Mouse (Mus musculus) MEL-GATA-1-ER (cell line): ENCODE results near the gene Vmn1r194.
"Not testable (repeated sequence)": the region's sequence is repeated elsewhere in the genome, so short reads cannot be mapped to it uniquely, and the experiment has no call there.

Source experiments
- DNase-seq: peaks from one replicate; pipeline ENCODE4 v3.0.0-alpha.2; 2012; ENCODE audit warnings: low read depth; ENCODE audit errors: extremely low read depth

Vmn1r194 gene

DNA sequence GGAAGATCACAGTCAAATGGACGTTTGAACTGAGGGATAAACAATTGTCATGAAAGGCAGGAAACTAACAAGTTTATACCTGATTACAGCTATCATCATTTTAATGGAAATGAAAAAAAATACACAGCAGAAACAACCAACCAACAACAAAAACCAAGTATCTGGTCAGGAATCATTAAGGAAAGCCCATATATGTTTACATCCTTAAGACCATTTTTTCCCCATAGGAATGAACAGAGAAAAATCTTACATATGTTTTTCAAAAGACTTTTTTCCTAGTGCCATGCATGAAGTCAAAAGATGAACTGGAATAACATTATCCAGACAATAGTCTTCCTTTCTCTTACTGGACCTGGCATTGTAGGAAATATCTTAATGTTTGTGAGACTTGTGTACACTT, at the start of gene Vmn1r194:
Vmn1r194 (plus strand) TSS at position 301 of the 400 bp plus-strand sequence.
- no peak for DNase-seq

- not testable (repeated sequence) for DNase-seq
Observed at GRCm38 (mm10) chr13:22223060-22223459, 21.0 kb upstream of the Vmn1r194 start, which contains the start of gene Vmn1r193. Vmn1r193 (minus strand) TSS chr13:22223160.

DNA sequence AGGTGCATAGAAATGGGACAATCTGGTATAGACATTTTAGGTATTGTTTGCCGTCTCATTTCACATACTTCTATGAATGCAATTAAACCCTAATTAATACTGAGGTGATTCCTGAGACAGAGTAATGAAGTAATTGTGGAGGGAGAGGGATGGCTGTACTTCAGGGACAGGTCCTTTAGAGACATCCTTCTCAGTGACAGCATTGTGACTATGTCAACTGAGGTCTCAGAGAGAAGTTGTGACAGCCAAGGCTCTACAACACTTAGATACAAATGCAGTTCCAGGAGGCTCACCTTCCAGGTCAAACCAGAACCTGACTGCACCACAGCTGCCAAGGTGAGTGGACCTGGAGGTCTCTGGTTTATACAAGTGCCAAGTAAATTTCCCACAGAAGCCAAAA, 26.2 kb downstream of the Vmn1r194 start, which contains the start of gene Vmn1r195:
Vmn1r195 (plus strand) TSS at position 301 of the 400 bp plus-strand sequence.
- DNase-seq = not testable (repeated sequence)

GRCm38 (mm10) chr13:22271721-22272120, 27.7 kb downstream of the Vmn1r194 start:
- no peak for DNase-seq

DNA sequence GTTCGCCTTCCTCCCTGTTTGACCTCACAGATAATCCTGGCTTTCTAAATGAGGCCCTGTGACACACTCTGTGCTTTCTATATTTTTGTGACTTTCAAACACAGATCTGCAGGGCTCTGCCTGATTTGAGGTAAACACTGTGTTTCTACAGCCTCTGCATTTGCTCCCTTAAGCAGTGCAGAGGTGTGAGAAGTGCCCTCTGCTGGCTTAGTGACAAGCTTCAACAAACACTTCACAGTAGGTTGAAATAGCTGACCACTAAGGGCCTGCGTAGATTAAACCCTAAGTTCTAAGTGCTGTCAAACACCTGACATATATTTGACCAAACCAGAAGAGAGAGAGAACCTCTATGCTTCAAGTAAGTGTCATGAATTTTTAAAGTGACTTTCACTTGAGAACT, 40.6 kb downstream of the Vmn1r194 start:
- no peak for DNase-seq

- no peak for DNase-seq
Observed at GRCm38 (mm10) chr13:22289620-22290019, 45.6 kb downstream of the Vmn1r194 start, which contains the start of gene Vmn1r196. Vmn1r196 (plus strand) TSS chr13:22289920.
